Mouse (Mus musculus) hindbrain, postnatal 0 days (tissue): ENCODE data around the gene Rmnd5a. TPM values are rescaled to one million over a fixed set of nuclear protein-coding genes. Genes with fewer than 3 reads are reported as not detected.
A peak's percentile ranks its signal among the peaks of the same experiment; 100 is the strongest.
"Not testable (repeated sequence)": the region's sequence is repeated elsewhere in the genome, so short reads cannot be mapped to it uniquely, and the experiment has no call there.

Experiments
- ATAC-seq: fragments of 200-750 bp; cut with Nextera tagmentation; 2 replicates; pipeline ENCODE4 v1.8.0; 2017; ENCODE audit warnings: mild to moderate bottlenecking, moderate TSS enrichment, moderate library complexity
- DNase-seq: peaks from one replicate; pipeline ENCODE4 v3.0.0-alpha.2; 2015; ENCODE audit warnings: low spot score
- H3K27ac ChIP-seq: fragments of 300-500 bp; sonication (generic); 2 replicates; pipeline ENCODE4 v1.5.1; 2014; ENCODE audit warnings: mild to moderate bottlenecking
- H3K27me3 ChIP-seq: fragments of 300-500 bp; sonication (generic); 2 replicates; pipeline ENCODE4 v1.6.1; 2014; ENCODE audit warnings: low read length, mixed read lengths; ENCODE audit not compliant: insufficient read depth
- H3K36me3 ChIP-seq: fragments of 300-500 bp; sonication (generic); 2 replicates; pipeline ENCODE4 v1.6.1; 2014; ENCODE audit warnings: low read length, mixed read lengths; ENCODE audit not compliant: insufficient read depth
- H3K4me1 ChIP-seq: fragments of 300-500 bp; sonication (generic); 2 replicates; pipeline ENCODE4 v1.6.1; 2014; ENCODE audit warnings: antibody characterized with exemption, low read length, mixed read lengths; ENCODE audit not compliant: insufficient read depth
- H3K4me2 ChIP-seq: fragments of 300-500 bp; sonication (generic); 2 replicates; pipeline ENCODE4 v1.6.1; 2014; ENCODE audit warnings: low read depth, mild to moderate bottlenecking, low read length, moderate library complexity, mixed read lengths
- H3K4me3 ChIP-seq: fragments of 300-500 bp; sonication (generic); 2 replicates; pipeline ENCODE4 v1.5.1; 2014; ENCODE audit warnings: low read length
- H3K9ac ChIP-seq: fragments of 300-500 bp; sonication (generic); replicated peaks from 2 replicates; pipeline ENCODE4 v1.6.1; 2014; ENCODE audit warnings: mild to moderate bottlenecking, low read length, moderate library complexity, mixed read lengths
- H3K9me3 ChIP-seq: fragments of 300-500 bp; sonication (generic); 2 replicates; pipeline ENCODE4 v1.6.1; 2016; ENCODE audit warnings: low read length, mixed read lengths
- CTCF ChIP-seq: IDR thresholded peaks from 2 replicates; pipeline ENCODE4 v1.5.1; 2016; ENCODE audit warnings: antibody characterized with exemption, control low read depth, low read depth
- WGBS: fragments of 180-500 bp; shearing (Covaris S2); extraction: QIAGEN DNeasy Blood & Tissue Kit; methylation state at CpG from one replicate; pipeline ENCODE4 v1.1.7; 2014; 5-methylcytosine and 5-hydroxymethylcytosine counted together
- polyA plus RNA-seq: library from polyadenylated mRNA; unstranded; fragments of >200 nt; fragmentation: Nextera tagmentation; extraction: Ambion mirVana; gene quantifications from 2 replicates; pipeline ENCODE4 v1.2.1, GENCODE M21; 2015
- total RNA-seq: library from RNA; depleted of rRNA; stranded (reverse); fragments of >200 nt; gene quantifications from 2 replicates; pipeline ENCODE4 v1.2.3, GENCODE M21; 2014

Rmnd5a gene
- total and polyA plus RNA-seq, 2 experiments from 2014 or later, result 8.6 to 44.9 TPM

DNA sequence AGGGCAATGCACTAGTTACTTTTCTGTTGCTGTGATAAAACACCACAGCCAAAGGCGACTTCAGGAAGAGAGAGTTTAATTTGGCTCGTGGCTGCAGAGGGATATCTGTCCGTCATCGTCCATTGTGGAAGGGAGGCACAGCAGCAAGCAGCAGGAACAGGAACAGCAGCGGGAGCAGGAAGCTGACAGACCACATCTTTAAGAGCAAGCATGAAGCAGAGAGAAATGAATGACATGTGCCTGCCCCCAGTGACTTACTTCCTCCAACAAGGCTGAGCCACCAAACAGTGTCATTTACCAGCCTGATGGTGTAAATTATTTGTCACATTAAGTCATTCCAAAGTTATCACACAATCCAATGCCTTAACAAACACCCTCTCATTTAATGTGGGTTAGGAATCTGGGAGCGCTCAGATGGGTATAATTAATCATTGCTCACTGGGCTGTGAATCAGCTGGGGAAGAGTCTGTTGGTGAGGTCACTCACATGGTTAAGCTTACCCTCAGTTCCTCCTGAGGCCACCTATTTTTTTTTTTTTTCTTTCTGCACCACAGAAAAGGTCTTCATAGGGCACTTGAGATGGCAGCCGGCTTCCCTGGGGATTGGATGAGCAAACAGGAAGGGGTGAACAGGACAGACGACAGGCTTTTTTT, 17.6 kb upstream of the Rmnd5a start:
- Histone ChIP-seq H3K27ac (no peak overlapping the region), H3K9ac (no peak overlapping the region), H3K9me3 (no peaks in the 10 kb centered on the region), H3K4me2 (no peak overlapping the region), H3K4me1 (no peaks in the 10 kb centered on the region), H3K27me3 (no peaks in the 10 kb centered on the region), H3K4me3 (no peak overlapping the region), H3K36me3 (no peaks in the 10 kb centered on the region)
- TF ChIP-seq CTCF, result no peak
- no peak for ATAC-seq
- 69% methylated on average over 8 of the region's 8 CpGs for WGBS
- DNase-seq, result no peak

DNA sequence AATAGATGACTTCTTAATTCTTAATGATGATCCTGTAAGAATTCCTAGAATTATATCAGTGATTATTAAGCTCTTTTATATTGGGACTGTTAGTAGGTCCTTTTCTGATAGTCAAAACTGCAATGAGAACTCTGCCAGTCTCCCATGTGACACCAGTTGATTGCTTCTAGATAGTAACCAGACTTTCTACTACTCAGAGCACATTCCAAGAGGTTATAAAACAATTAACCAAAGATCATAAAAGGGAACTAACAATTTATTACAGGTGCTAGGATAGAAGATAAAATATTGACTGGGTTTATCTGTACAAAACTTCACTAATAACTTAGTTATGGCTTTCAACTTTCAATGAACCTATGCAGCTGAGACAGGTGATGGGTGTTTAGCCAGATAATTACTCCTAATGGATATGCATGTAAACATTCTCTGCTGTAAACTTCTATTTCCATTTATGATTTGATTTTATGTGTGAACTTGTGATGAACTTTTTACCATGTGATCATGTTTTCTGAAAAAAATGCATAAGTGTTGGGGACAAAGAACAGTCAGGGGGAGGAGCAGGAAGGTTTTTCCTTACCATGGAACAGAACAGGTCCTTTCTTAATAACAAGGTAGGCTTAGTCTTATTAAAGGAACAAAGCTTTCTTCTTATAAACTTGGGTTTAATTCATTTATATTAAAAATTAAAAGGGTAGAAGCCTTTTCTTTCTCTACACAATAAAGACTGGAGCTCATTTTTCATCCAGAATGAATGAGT, 13.7 kb upstream of the Rmnd5a start:
- not testable (repeated sequence) for DNase-seq

DNA sequence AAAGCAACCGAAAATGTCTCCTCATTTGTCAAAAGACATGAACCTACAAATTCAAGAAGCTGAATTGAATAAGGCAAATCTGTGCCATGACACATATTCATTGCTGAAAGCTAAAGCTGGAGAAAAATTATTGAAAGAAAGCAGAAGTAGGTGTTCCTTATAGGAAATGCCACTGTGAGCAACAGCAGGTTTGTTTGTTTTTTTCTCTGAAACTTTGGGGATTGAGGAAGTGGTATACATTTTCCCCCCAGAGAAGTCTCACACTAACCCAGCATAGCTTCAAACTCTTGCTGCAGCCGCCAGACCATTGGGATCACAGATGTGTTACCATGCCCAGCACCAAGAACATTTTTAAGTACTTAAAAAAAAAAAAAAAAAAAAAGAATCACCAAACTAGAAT, 12.4 kb upstream of the Rmnd5a start:
- Histone ChIP-seq H3K9me3 (no peaks in the 10 kb centered on the region), H3K36me3 (no peaks in the 10 kb centered on the region), H3K9ac (no peak overlapping the region), H3K4me3 (no peak overlapping the region), H3K27ac (no peak overlapping the region), H3K4me1 (no peaks in the 10 kb centered on the region), H3K27me3 (no peaks in the 10 kb centered on the region), H3K4me2 (no peak overlapping the region)
- no peak for ATAC-seq
- 78% methylated on average over 2 of the region's 2 CpGs for WGBS
- DNase-seq, result no peak
- TF ChIP-seq CTCF, result no peak

More for the DNA sequence above, 13.7 kb upstream of the Rmnd5a start:
- not testable (repeated sequence) for H3K9ac ChIP-seq, ATAC-seq, H3K4me3 ChIP-seq, H3K4me1 ChIP-seq, H3K36me3 ChIP-seq, H3K4me2 ChIP-seq, H3K27me3 ChIP-seq, H3K9me3 ChIP-seq, H3K27ac ChIP-seq

DNA sequence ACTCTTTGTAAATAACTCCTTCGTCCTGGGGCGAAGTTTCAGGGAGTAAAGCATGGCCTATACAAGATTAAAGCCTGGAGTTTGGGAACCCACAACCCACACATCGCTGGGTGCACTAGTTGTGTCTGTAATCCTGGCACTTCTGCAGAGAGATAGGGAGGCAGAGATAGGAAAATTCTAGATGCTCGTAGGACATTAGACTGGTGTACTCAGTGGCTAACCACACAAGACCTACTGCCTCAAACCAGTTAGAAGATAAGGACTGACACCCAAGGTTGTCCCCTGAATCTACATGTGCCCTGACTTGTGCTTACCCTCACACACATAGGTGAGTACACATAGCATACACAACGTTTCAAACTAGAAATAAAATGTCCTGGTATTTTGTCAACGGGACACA, 5.1 kb upstream of the Rmnd5a start:
- H3K4me1 ChIP-seq, result peaks cover 3% of the 10 kb centered on the region; the same call in 1 of the 2 replicates
- no peak overlapping the region for H3K9ac ChIP-seq
- no peaks in the 10 kb centered on the region for H3K36me3 ChIP-seq
- DNase-seq (no peak), ATAC-seq (no peak)
- no peak overlapping the region for H3K4me2 ChIP-seq
- TF ChIP-seq CTCF, result no peak
- H3K4me3 ChIP-seq, result no peak overlapping the region
- WGBS, result 88% methylated on average over 6 of the region's 6 CpGs
- no peaks in the 10 kb centered on the region for H3K9me3 ChIP-seq
- no peak overlapping the region for H3K27ac ChIP-seq
- no peaks in the 10 kb centered on the region for H3K27me3 ChIP-seq

DNA sequence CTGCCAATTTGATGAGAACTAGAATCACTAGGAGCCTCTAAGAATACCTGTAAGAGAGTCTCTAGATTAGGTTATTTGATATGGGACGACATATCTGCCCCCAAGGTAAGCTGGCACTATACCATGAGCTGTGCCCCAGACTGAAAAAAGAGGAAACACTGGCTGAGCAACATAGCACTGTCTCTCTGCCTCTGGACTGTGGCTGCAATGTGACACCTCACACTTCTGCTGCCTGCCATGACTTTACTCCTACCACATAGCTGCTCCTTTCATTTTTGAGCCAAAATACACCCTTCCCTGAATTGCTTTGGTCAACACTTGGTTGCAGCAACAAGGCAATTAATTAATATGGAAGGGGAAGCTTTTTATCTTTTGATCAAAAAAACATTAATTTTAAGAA, 4.3 kb upstream of the Rmnd5a start:
- Histone ChIP-seq H3K9me3 (no peaks in the 10 kb centered on the region), H3K27me3 (no peaks in the 10 kb centered on the region), H3K36me3 (no peaks in the 10 kb centered on the region), H3K9ac (no peak overlapping the region), H3K4me3 (no peak overlapping the region), H3K4me1 (peaks cover 3% of the 10 kb centered on the region; the same call in 1 of the 2 replicates), H3K27ac (no peak overlapping the region), H3K4me2 (no peak overlapping the region)
- TF ChIP-seq CTCF, result no peak
- 71% methylated on average over 1 of the region's 1 CpGs for WGBS
- ATAC-seq (no peak), DNase-seq (no peak)

DNA sequence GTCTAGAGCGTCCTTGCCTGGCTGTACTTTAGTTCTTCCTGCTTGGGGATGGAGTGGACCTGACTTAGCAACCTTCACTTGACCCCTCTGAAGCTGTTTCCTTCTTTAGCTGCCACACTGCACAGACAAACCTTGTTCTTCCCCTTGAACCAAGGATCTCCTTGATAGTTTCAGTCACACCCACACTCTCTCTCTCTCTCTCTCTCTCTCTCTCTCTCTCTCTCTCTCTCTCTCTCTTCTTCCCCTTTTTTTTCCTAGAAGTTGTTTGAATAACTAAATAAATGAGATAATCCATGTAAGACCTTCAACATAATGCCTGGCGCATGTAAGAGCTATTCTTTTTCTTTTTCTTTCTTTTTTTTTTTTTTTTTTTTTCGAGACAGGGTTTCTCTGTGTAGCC, 1.7 kb upstream of the Rmnd5a start:
- H3K27ac ChIP-seq, result peak overlapping the region; percentile 99; the same call in 1 of the 2 replicates
- H3K4me3 ChIP-seq, result no peak overlapping the region
- no peaks in the 10 kb centered on the region for H3K27me3 ChIP-seq
- H3K4me2 ChIP-seq, result no peak overlapping the region
- peaks cover 9% of the 10 kb centered on the region for H3K4me1 ChIP-seq
- ATAC-seq (no peak), DNase-seq (no peak)
- H3K9ac ChIP-seq, result no peak overlapping the region
- H3K36me3 ChIP-seq, result no peaks in the 10 kb centered on the region
- H3K9me3 ChIP-seq, result no peaks in the 10 kb centered on the region
- no peak for TF ChIP-seq CTCF
- WGBS, result 80% methylated on average over 2 of the region's 3 CpGs

DNA sequence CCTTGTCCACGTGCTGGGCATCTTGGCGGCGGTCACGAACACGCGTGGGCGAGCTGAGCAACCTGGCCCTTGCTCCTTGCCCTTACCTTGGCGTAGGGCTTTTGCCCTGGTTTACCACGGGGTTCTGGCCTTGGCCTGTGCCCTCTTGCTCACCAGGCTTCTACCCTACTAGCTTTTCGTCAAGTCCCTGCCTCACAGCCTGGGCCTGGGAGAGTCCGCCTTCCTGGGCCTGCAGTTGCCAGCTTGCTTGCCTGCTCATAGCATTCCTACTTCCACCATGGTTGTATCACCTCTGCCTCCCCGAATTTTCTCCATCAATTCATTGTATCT, 779 bp upstream of the Rmnd5a start:
- peak overlapping the region; percentile 65 for H3K4me2 ChIP-seq
- DNase-seq (no peak), ATAC-seq (no peak)
- TF ChIP-seq CTCF, result no peak
- WGBS, result 4% methylated on average over 12 of the region's 12 CpGs
- H3K9me3 ChIP-seq, result no peaks in the 10 kb centered on the region
- peak overlapping the region; percentile 99 for H3K27ac ChIP-seq
- no peaks in the 10 kb centered on the region for H3K27me3 ChIP-seq
- H3K4me1 ChIP-seq, result peaks cover 9% of the 10 kb centered on the region
- H3K36me3 ChIP-seq, result no peaks in the 10 kb centered on the region
- peak overlapping the region; percentile 74 for H3K9ac ChIP-seq
- H3K4me3 ChIP-seq, result peak overlapping the region; percentile 94
